Mouse (Mus musculus): ENCODE measurements at regions not wholly inside any gene's neighbourhood (a gene's known extent, or its start where the extent isn't known, plus 50 kb on each side); places are given as distances from the start of the nearest gene placed in this dataset.

- TF ChIP-seq CTCF (IDR thresholded peaks at IDR 0.05; ENCODE audit: low read depth, low read length) (no peak), POLR2A (IDR thresholded peaks at IDR 0.05; ENCODE audit: insufficient read depth, low read length) (no peak), EP300 (IDR thresholded peaks at IDR 0.05; ENCODE audit: insufficient read depth, low read depth, low read length) (no peak)
Measured at GRCm38 (mm10) chr19:27527940-27528558, 98.4 kb upstream of the Pum3 start.
